Mouse (Mus musculus): ENCODE data around the gene Vmp1.

- no peak for TF ChIP-seq POLR2A (IDR thresholded peaks at IDR 0.05; ENCODE audit: borderline replicate concordance, extremely low read depth, low read depth, low read length)
- no peak for TF ChIP-seq CTCF (IDR thresholded peaks at IDR 0.05; ENCODE audit: insufficient read depth, low read length)
Observed at GRCm38 (mm10) chr11:86626714-86627113, 56.9 kb downstream of the Vmp1 start.

All from lung, adult 2 months (tissue).